8 mouse cellular contexts compared by ENCODE assay signal in genomic region chr4:119194909-119195581, GRCm38 (mm10). TPM values are rescaled to one million over a fixed set of nuclear protein-coding genes. Genes with fewer than 3 reads are reported as not detected.
A peak's percentile ranks its signal among the peaks of the same experiment; 100 is the strongest.
DNase-seq lines count a peak whose midpoint lies in the region; ATAC-seq lines count a peak whose summit lies in the region.

Svbp (plus strand) TSS chr4:119195306.

- peak; percentile 95 for ATAC-seq in megakaryocyte, adult 5-6 weeks (ENCODE audit: poor library complexity, severe bottlenecking)

- DNase-seq in adrenal gland, adult (ENCODE audit: inconsistent age in 2 of 2, low spot score in 1 of 2), result peak; percentile 89 to 97
- peak; percentile 83 for DNase-seq in embryo, embryonic 10 days (ENCODE audit: low spot score)
- DNase-seq in gastrocnemius, postnatal 10 days, result peak; percentile 97
- peak; percentile 95 for DNase-seq in induced T-regulatory cell, adult 2 months (ENCODE audit: low read depth)
- DNase-seq in left cerebral cortex, adult 8-10 months (ENCODE audit: low spot score in 2 of 2), result peak; percentile 56 to 68
- peak; percentile 88 for DNase-seq in right cerebral cortex, adult 18-20 months
- peak; percentile 66 for DNase-seq in urinary bladder, postnatal 10 days (ENCODE audit: low spot score)

RNA-seq across cellular contexts. Expression of gene Svbp, which starts in this region (rescaled TPM):
- total RNA-seq in gastrocnemius, postnatal 10 days (2021), result 10 to 100 TPM; 38.2 to 44.7 TPM
- total RNA-seq in left cerebral cortex, adult 8-10 months (2022), result 10 to 100 TPM; 15.2 to 18.2 (median 16.4) TPM
- total RNA-seq in megakaryocyte, adult 5-6 weeks (2015), result 20.6 and 28.6 TPM in 2 replicates
- 19.7 and 42.9 TPM in 2 replicates for total RNA-seq in megakaryocyte, adult 5-6 weeks (2017)

Comparison
In these comparisons a context has a peak if more than half of its experiments do, and no peak if none do; other contexts are left out.
1. Peak in every context shown above with its lines: DNase-seq and ATAC-seq.